Mouse (Mus musculus) forebrain, embryonic 14.5 days (tissue): ENCODE measurements around the gene Olfr1350. TPM values are rescaled to one million over a fixed set of nuclear protein-coding genes. Genes with fewer than 3 reads are reported as not detected.

Experiments used
- polyA plus RNA-seq: library from polyadenylated mRNA; unstranded; fragments of >200 nt; fragmentation: Nextera tagmentation; extraction: Ambion mirVana; gene quantifications from 2 replicates; pipeline ENCODE4 v1.2.1, GENCODE M21; 2014

The Olfr1350 gene
- polyA plus RNA-seq, 1 experiment from 2014 or later: not detected

Other genes starting within 250 kb of the Olfr1350 start
- gene Zfp583, start 233.6 kb upstream of the Olfr1350 start, polyA plus RNA-seq: 7.7 and 12.2 TPM in 2 replicates
- 1.7 and 2.7 TPM in 2 replicates for gene Gm3854, start 221.1 kb upstream of the Olfr1350 start, polyA plus RNA-seq
- 4.5 and 5.9 TPM in 2 replicates for gene Zfp78, start 201.6 kb upstream of the Olfr1350 start, polyA plus RNA-seq
- 15.8 and 18.4 TPM in 2 replicates for gene Zfp28, start 181.5 kb upstream of the Olfr1350 start, polyA plus RNA-seq
- gene Smim17, start 166.1 kb upstream of the Olfr1350 start, polyA plus RNA-seq: 3.0 and 3.5 TPM in 2 replicates
- gene Gm20715, start 154.6 kb upstream of the Olfr1350 start, polyA plus RNA-seq: not detected in 2 replicates
- 0.14 TPM in 1 of 2 replicates, not detected in the other for gene Olfr1344, start 126.2 kb upstream of the Olfr1350 start, polyA plus RNA-seq
- not detected in 2 replicates for gene Olfr1336, start 108.7 kb upstream of the Olfr1350 start, polyA plus RNA-seq
- not detected in 2 replicates for gene Olfr1346, start 97.7 kb upstream of the Olfr1350 start, polyA plus RNA-seq
- not detected in 2 replicates for gene Olfr5, start 77.9 kb upstream of the Olfr1350 start, polyA plus RNA-seq
- not detected in 2 replicates for gene Olfr1347, start 65.1 kb upstream of the Olfr1350 start, polyA plus RNA-seq
- gene Olfr1348, start 56.1 kb upstream of the Olfr1350 start, polyA plus RNA-seq: not detected in 2 replicates
- gene Olfr1349, start 41.9 kb upstream of the Olfr1350 start, polyA plus RNA-seq: not detected in 2 replicates
- gene Zim1, start 131.6 kb downstream of the Olfr1350 start, polyA plus RNA-seq: 4.3 and 6.5 TPM in 2 replicates
- 51.1 and 72.9 TPM in 2 replicates for gene Peg3, start 165.6 kb downstream of the Olfr1350 start, polyA plus RNA-seq
- gene Usp29, start 165.7 kb downstream of the Olfr1350 start, polyA plus RNA-seq: 15.5 and 21.9 TPM in 2 replicates